Mouse (Mus musculus) MEL (cell line): ENCODE results near the gene Atg7. TPM values are rescaled to one million over a fixed set of nuclear protein-coding genes. Genes with fewer than 3 reads are reported as not detected.

Experiments
- DNase-seq: peaks from one replicate; pipeline ENCODE4 v3.0.0; 2011; ENCODE audit warnings: low read depth, low spot score
- H3K27ac ChIP-seq: 2 replicates; pipeline ENCODE4 v1.5.1; 2012; ENCODE audit warnings: low read depth, mild to moderate bottlenecking, control low read depth, low read length, moderate library complexity; ENCODE audit not compliant: control insufficient read depth
- H3K27me3 ChIP-seq, 2 experiments: fragments of 150-350 bp in 1 of 2; sonication (generic) in 1 of 2; 2 replicates each; pipeline ENCODE4 v1.6.1; 2012; ENCODE audit warnings: low read length in 2 of 2, mild to moderate bottlenecking in 2 of 2, improper control_type of control experiment in 1 of 2, moderate library complexity in 1 of 2; ENCODE audit not compliant: insufficient read depth in 2 of 2, control insufficient read depth in 1 of 2
- H3K36me3 ChIP-seq, 2 experiments: 2 replicates each; pipeline ENCODE4 v1.6.1; 2012 to 2014; ENCODE audit warnings: low read length in 2 of 2, improper control_type of control experiment in 1 of 2, inconsistent platforms in 1 of 2, mild to moderate bottlenecking in 1 of 2; ENCODE audit not compliant: insufficient read depth in 2 of 2, control insufficient read depth in 1 of 2
- H3K4me1 ChIP-seq, 2 experiments: fragments of 150-350 bp in 1 of 2; sonication (generic) in 1 of 2; 2 replicates each; pipeline ENCODE4 v1.6.1; 2012; ENCODE audit warnings: low read length in 2 of 2, improper control_type of control experiment in 1 of 2, mild to moderate bottlenecking in 1 of 2; ENCODE audit not compliant: insufficient read depth in 2 of 2, control insufficient read depth in 1 of 2
- H3K4me3 ChIP-seq, 2 experiments: fragments of 150-350 bp in 1 of 2; sonication (generic) in 1 of 2; 2 replicates each; pipeline ENCODE4 v1.5.1; 2012; ENCODE audit warnings: low read depth in 2 of 2, low read length in 2 of 2, mild to moderate bottlenecking in 2 of 2, moderate library complexity in 2 of 2, control low read depth in 1 of 2, improper control_type of control experiment in 1 of 2; ENCODE audit not compliant: control insufficient read depth in 1 of 2, insufficient read depth in 1 of 2
- H3K79me2 ChIP-seq: 2 replicates; pipeline ENCODE4 v1.6.1; 2012; ENCODE audit warnings: mild to moderate bottlenecking, low read length, moderate library complexity; ENCODE audit not compliant: control insufficient read depth, poor library complexity, insufficient read depth
- H3K9ac ChIP-seq: 2 replicates; pipeline ENCODE4 v1.6.1; 2012; ENCODE audit warnings: low read depth, mild to moderate bottlenecking, control low read depth, low read length, moderate library complexity; ENCODE audit not compliant: control insufficient read depth, poor library complexity, severe bottlenecking
- H3K9me3 ChIP-seq: fragments of 150-350 bp; sonication (generic); replicated peaks from 2 replicates; pipeline ENCODE4 v1.6.1; 2012; ENCODE audit warnings: mild to moderate bottlenecking, low read length, improper control_type of control experiment, moderate library complexity; ENCODE audit not compliant: insufficient read depth
- CHD1 ChIP-seq: IDR thresholded peaks from 2 replicates; pipeline ENCODE4 v1.6.1; 2012; ENCODE audit warnings: low read depth, mild to moderate bottlenecking, inconsistent platforms, low read length, improper control_type of control experiment
- CHD2 ChIP-seq: IDR thresholded peaks from 2 replicates; pipeline ENCODE4 v1.6.1; 2011; ENCODE audit warnings: low read length, improper control_type of control experiment
- ELF1 ChIP-seq: IDR thresholded peaks from 2 replicates; pipeline ENCODE4 v1.6.1; 2014; ENCODE audit warnings: low read depth, mild to moderate bottlenecking, inconsistent platforms, low read length, improper control_type of control experiment, moderate library complexity
- GATA1 ChIP-seq: IDR thresholded peaks from 2 replicates; pipeline ENCODE4 v1.6.1; 2011; ENCODE audit warnings: low read depth, low read length, improper control_type of control experiment
- HCFC1 ChIP-seq: IDR thresholded peaks from 2 replicates; pipeline ENCODE4 v1.6.1; 2012; ENCODE audit warnings: low read depth, mild to moderate bottlenecking, inconsistent platforms, low read length, improper control_type of control experiment, moderate library complexity
- KAT2A ChIP-seq: conservative IDR thresholded peaks from 2 replicates; pipeline ENCODE4 v1.6.1; 2012; ENCODE audit warnings: low read depth, low read length, improper control_type of control experiment, inconsistent platforms
- MAFK ChIP-seq: IDR thresholded peaks from 2 replicates; pipeline ENCODE4 v1.6.1; 2011; ENCODE audit warnings: low read depth, mild to moderate bottlenecking, low read length, improper control_type of control experiment, borderline replicate concordance
- MAX ChIP-seq: IDR thresholded peaks from 2 replicates; pipeline ENCODE4 v1.6.1; 2011; ENCODE audit warnings: low read length, improper control_type of control experiment
- MEF2A ChIP-seq: IDR thresholded peaks from 2 replicates; pipeline ENCODE4 v1.6.1; 2014; ENCODE audit warnings: low read depth, mild to moderate bottlenecking, inconsistent platforms, low read length, improper control_type of control experiment; ENCODE audit not compliant: poor library complexity, insufficient replicate concordance, severe bottlenecking; ENCODE audit errors: extremely low read depth
- MXI1 ChIP-seq: IDR thresholded peaks from 2 replicates; pipeline ENCODE4 v1.6.1; 2011; ENCODE audit warnings: mild to moderate bottlenecking, low read depth, low read length, improper control_type of control experiment
- NRF1 ChIP-seq: IDR thresholded peaks from 2 replicates; pipeline ENCODE4 v1.6.1; 2014; ENCODE audit warnings: low read depth, mild to moderate bottlenecking, inconsistent platforms, low read length, improper control_type of control experiment, moderate library complexity; ENCODE audit not compliant: poor library complexity, insufficient read depth, severe bottlenecking
- RAD21 ChIP-seq: IDR thresholded peaks from 2 replicates; pipeline ENCODE4 v1.6.1; 2011; ENCODE audit warnings: mild to moderate bottlenecking, low read depth, low read length, improper control_type of control experiment
- RCOR1 ChIP-seq: IDR thresholded peaks from 2 replicates; pipeline ENCODE4 v1.6.1; 2012; ENCODE audit warnings: low read depth, mild to moderate bottlenecking, inconsistent platforms, low read length, improper control_type of control experiment
- SMC3 ChIP-seq: IDR thresholded peaks from 2 replicates; pipeline ENCODE4 v1.6.1; 2011; ENCODE audit warnings: low read depth, low read length, improper control_type of control experiment
- TBP ChIP-seq: IDR thresholded peaks from 2 replicates; pipeline ENCODE4 v1.8.0; 2011; ENCODE audit warnings: low read depth, low read length, improper control_type of control experiment
- TCF12 ChIP-seq: IDR thresholded peaks from 2 replicates; pipeline ENCODE4 v1.6.1; 2014; ENCODE audit warnings: low read depth, mild to moderate bottlenecking, inconsistent platforms, low read length, improper control_type of control experiment, moderate library complexity
- USF1 ChIP-seq: IDR thresholded peaks from 2 replicates; pipeline ENCODE4 v1.6.1; 2014; ENCODE audit warnings: low read depth, mild to moderate bottlenecking, inconsistent platforms, low read length, improper control_type of control experiment, moderate library complexity
- ZC3H11A ChIP-seq: IDR thresholded peaks from 2 replicates; pipeline ENCODE4 v1.6.1; 2012; ENCODE audit warnings: low read depth, mild to moderate bottlenecking, inconsistent platforms, low read length, improper control_type of control experiment
- ZKSCAN1 ChIP-seq: IDR thresholded peaks from 2 replicates; pipeline ENCODE4 v1.6.1; 2012; ENCODE audit warnings: low read depth, mild to moderate bottlenecking, inconsistent platforms, low read length, improper control_type of control experiment, moderate library complexity
- ZMIZ1 ChIP-seq: IDR thresholded peaks from 2 replicates; pipeline ENCODE4 v1.6.1; 2012; ENCODE audit warnings: low read depth, mild to moderate bottlenecking, inconsistent platforms, low read length, improper control_type of control experiment, moderate library complexity
- ZNF384 ChIP-seq: IDR thresholded peaks from 2 replicates; pipeline ENCODE4 v1.6.1; 2012; ENCODE audit warnings: low read depth, mild to moderate bottlenecking, inconsistent platforms, low read length, improper control_type of control experiment
- polyA plus RNA-seq, 2 experiments: library from polyadenylated mRNA; stranded (reverse) in 1 of 2; unstranded in 1 of 2; fragments of >175 nt in 1 of 2; fragments of >200 nt in 1 of 2; gene quantifications; 2 replicates each; pipeline versions ENCODE4 v1.2.1 to v1.2.4; 2012; ENCODE audit warnings: low replicate concordance in 2 of 2, low read depth in 1 of 2; ENCODE audit not compliant: insufficient read length in 2 of 2, insufficient read depth in 1 of 2, missing spikeins in 1 of 2
- total RNA-seq: library from RNA; depleted of rRNA; stranded (reverse); fragments of 300-350 nt; gene quantifications from 2 replicates; pipeline ENCODE4 v1.2.3, GENCODE M21; 2012

The Atg7 gene
- total and polyA plus RNA-seq, 3 experiments: 14.6 TPM; not detected in 1

GRCm38 (mm10) chr6:114788663-114789062 lies 145.8 kb downstream of the Atg7 start:
- H3K4me1 ChIP-seq: no peaks in the 10 kb centered on the region
- no peak overlapping the region for H3K4me3 ChIP-seq
- no peaks in the 10 kb centered on the region for H3K27me3 ChIP-seq

GRCm38 (mm10) chr6:114790084-114790483 lies 147.2 kb downstream of the Atg7 start:
- Histone ChIP-seq H3K27me3 (no peaks in the 10 kb centered on the region), H3K9me3 (no peaks in the 10 kb centered on the region), H3K27ac (no peak overlapping the region), H3K79me2 (no peaks in the 10 kb centered on the region), H3K4me1 (no peaks in the 10 kb centered on the region), H3K4me3 (no peak overlapping the region), H3K36me3 (no peaks in the 10 kb centered on the region), H3K9ac (no peak overlapping the region)
- DNase-seq: no peak
- TF ChIP-seq ELF1 (no peak), NRF1 (no peak), ZC3H11A (no peak), HCFC1 (no peak), CHD2 (no peak), CHD1 (no peak), ZNF384 (no peak), KAT2A (no peak), TBP (no peak), MEF2A (no peak), RCOR1 (no peak), MAX (no peak)

More at GRCm38 (mm10) chr6:114788663-114789062, 145.8 kb downstream of the Atg7 start:
- no peak for DNase-seq
- H3K9me3 ChIP-seq: no peaks in the 10 kb centered on the region
- H3K9ac ChIP-seq: no peak overlapping the region
- no peak overlapping the region for H3K27ac ChIP-seq
- no peaks in the 10 kb centered on the region for H3K36me3 ChIP-seq
- TF ChIP-seq ZNF384 (no peak), USF1 (no peak), TBP (no peak)
- H3K79me2 ChIP-seq: no peaks in the 10 kb centered on the region

- TF ChIP-seq MAFK (no peak), ZKSCAN1 (no peak), ZMIZ1 (no peak), HCFC1 (no peak), TCF12 (no peak), MAX (no peak), GATA1 (no peak), SMC3 (no peak), RAD21 (no peak), MXI1 (no peak), ELF1 (no peak)
- Histone ChIP-seq H3K9ac (no peak overlapping the region), H3K79me2 (no peaks in the 10 kb centered on the region), H3K27ac (no peak overlapping the region), H3K9me3 (no peaks in the 10 kb centered on the region), H3K4me1 (peaks cover 0 to 3% of the 10 kb centered on the region in 2 experiments; a peak in 2 of 4 replicates), H3K27me3 (no peaks in the 10 kb centered on the region), H3K4me3 (no peak overlapping the region), H3K36me3 (peaks cover 0 to 4% of the 10 kb centered on the region in 2 experiments; a peak in 2 of 4 replicates)
- DNase-seq: no peak
These were observed 148.0 kb downstream of the Atg7 start for GRCm38 (mm10) chr6:114790902-114791301.
